Mouse (Mus musculus) cortical plate, adult 2 months (tissue): Measurements from ENCODE around the gene Sbf1.

Experiments used
- CTCF ChIP-seq: fragments of 200-500 bp; IDR thresholded peaks from 2 replicates; pipeline ENCODE4 v1.5.1; 2011; ENCODE audit warnings: mild to moderate bottlenecking, control low read depth, low read length; ENCODE audit not compliant: insufficient read depth; ENCODE audit errors: extremely low read depth
- POLR2A ChIP-seq: fragments of 200-500 bp; IDR thresholded peaks from 2 replicates; pipeline ENCODE4 v1.6.1; 2011; ENCODE audit warnings: mild to moderate bottlenecking, low read length, control low read depth; ENCODE audit not compliant: insufficient read depth; ENCODE audit errors: extremely low read depth

DNA sequence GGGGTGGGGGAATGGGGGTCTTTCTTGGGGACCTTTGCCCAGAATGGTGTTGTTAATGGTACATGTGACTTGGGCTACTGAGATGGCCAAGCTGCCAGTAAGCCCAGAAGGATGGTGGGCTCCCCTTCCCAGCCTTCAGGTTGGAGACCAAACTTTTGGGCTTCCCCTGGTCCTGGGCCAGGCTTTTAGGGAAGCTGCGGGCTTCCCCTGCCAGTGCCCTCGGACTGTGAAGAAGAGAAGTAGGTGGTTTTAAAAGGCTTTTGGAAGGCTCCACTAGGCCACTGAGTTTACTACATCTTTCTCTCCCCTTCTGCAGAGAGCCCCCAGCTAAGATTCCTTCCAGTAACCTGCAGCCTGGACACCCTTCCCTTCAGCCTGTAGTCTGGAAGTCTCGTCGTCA lies 8.5 kb upstream of the Sbf1 start:
- TF ChIP-seq CTCF (no peak), POLR2A (no peak)
